Mouse (Mus musculus) liver, embryonic 15.5 days (tissue): ENCODE measurements around the gene Dnase1l1. TPM values are rescaled to one million over a fixed set of nuclear protein-coding genes. Genes with fewer than 3 reads are reported as not detected.

ENCODE experiments used
- ATAC-seq: fragments of 200-750 bp; cut with Nextera tagmentation; 2 replicates; pipeline ENCODE4 v1.8.0; 2017; ENCODE audit warnings: moderate number of reproducible peaks, mild to moderate bottlenecking, moderate library complexity; ENCODE audit not compliant: insufficient read depth
- H3K27ac ChIP-seq: fragments of 300-500 bp; sonication (generic); replicated peaks from 2 replicates; pipeline ENCODE4 v1.5.1; 2015; ENCODE audit warnings: mild to moderate bottlenecking, inconsistent platforms
- H3K27me3 ChIP-seq: fragments of 300-500 bp; sonication (generic); 2 replicates; pipeline ENCODE4 v1.6.1; 2015; ENCODE audit warnings: mild to moderate bottlenecking, inconsistent platforms
- H3K36me3 ChIP-seq: fragments of 300-500 bp; sonication (generic); replicated peaks from 2 replicates; pipeline ENCODE4 v1.6.1; 2015; ENCODE audit warnings: moderate library complexity, mild to moderate bottlenecking, inconsistent platforms
- H3K4me1 ChIP-seq: fragments of 300-500 bp; sonication (generic); replicated peaks from 2 replicates; pipeline ENCODE4 v1.6.1; 2015; ENCODE audit warnings: inconsistent platforms
- H3K4me2 ChIP-seq: fragments of 300-500 bp; sonication (generic); 2 replicates; pipeline ENCODE4 v1.6.1; 2015; ENCODE audit warnings: moderate library complexity, mild to moderate bottlenecking, inconsistent platforms
- H3K4me3 ChIP-seq: fragments of 300-500 bp; sonication (generic); replicated peaks from 2 replicates; pipeline ENCODE4 v1.5.1; 2015; ENCODE audit warnings: mild to moderate bottlenecking, inconsistent platforms
- H3K9ac ChIP-seq: fragments of 300-500 bp; sonication (generic); 2 replicates; pipeline ENCODE4 v1.6.1; 2015; ENCODE audit warnings: moderate library complexity, mild to moderate bottlenecking, inconsistent platforms
- H3K9me3 ChIP-seq: fragments of 300-500 bp; sonication (generic); replicated peaks from 2 replicates; pipeline ENCODE4 v1.6.1; 2016; ENCODE audit warnings: inconsistent platforms
- WGBS: fragments of 180-500 bp; shearing (Covaris S2); methylation state at CpG from one replicate; pipeline ENCODE4 v1.1.7; 2015; ENCODE audit warnings: mixed read lengths; ENCODE audit not compliant: insufficient replicate concordance; 5-methylcytosine and 5-hydroxymethylcytosine counted together
- polyA plus RNA-seq: library from polyadenylated mRNA; unstranded; fragments of >200 nt; fragmentation: Nextera tagmentation; extraction: Ambion mirVana; gene quantifications from 2 replicates; pipeline ENCODE4 v1.2.1, GENCODE M21; 2015

Gene Dnase1l1
- polyA plus RNA-seq, 1 experiment from 2014 or later = 24.5 TPM

DNA sequence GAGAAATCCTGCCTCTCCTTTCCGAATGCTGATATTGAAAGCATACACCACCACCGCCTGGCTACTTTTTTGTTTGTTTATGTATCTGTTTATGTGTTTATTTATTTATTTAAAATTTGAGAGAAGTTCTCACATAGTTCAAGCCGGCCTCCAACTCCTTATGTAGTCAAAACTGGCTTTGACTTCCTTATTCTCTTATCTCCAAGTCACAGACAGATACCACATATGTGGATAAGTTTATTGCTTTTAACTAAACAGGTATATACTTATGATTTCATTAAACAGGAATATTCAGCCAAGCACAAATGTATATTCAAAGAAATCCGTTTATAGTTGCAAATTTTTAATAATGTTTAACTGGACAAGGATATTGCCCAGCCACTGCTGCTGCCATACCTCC lies 11.3 kb upstream of the Dnase1l1 start:
- no peak overlapping the region for H3K27ac ChIP-seq
- H3K4me2 ChIP-seq = no peak overlapping the region
- H3K9ac ChIP-seq = no peak overlapping the region
- H3K4me3 ChIP-seq = no peak overlapping the region
- H3K36me3 ChIP-seq = 0 out of 2 replicates have a peak, but pooled peaks cover 11% of the 10 kb centered on the region
- H3K9me3 ChIP-seq = no peaks in the 10 kb centered on the region
- ATAC-seq = no peak
- peaks cover 7% of the 10 kb centered on the region; the same call in 1 of the 2 replicates for H3K4me1 ChIP-seq
- no peaks in the 10 kb centered on the region for H3K27me3 ChIP-seq
- WGBS = 37% methylated on average over 4 of the region's 4 CpGs

DNA sequence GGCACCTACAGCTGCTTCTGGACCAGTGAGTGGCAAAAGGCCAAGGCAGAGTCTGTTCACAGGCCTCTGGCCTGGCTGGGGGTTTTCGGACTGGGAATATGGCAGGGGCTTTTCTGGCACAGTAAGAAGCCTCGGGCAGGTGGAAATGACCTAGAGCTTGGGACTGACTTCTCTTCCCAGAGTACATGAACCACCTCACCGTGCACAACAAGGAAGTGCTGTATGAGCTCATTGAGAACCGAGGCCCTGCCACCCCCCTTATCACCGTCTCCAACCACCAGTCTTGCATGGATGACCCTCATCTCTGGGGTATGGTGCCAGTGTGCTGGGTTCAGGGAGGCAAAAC lies 928 bp upstream of the Dnase1l1 start:
- Histone ChIP-seq H3K9me3 (no peaks in the 10 kb centered on the region), H3K27me3 (no peaks in the 10 kb centered on the region), H3K4me3 (peak overlapping the region; percentile 66), H3K9ac (peak overlapping the region; percentile 74), H3K4me1 (peaks cover 35% of the 10 kb centered on the region), H3K36me3 (no peaks in the 10 kb centered on the region), H3K27ac (peak overlapping the region; percentile 95), H3K4me2 (peak overlapping the region; percentile 83)
- ATAC-seq = no peak
- 22% methylated on average over 5 of the region's 5 CpGs for WGBS

DNA sequence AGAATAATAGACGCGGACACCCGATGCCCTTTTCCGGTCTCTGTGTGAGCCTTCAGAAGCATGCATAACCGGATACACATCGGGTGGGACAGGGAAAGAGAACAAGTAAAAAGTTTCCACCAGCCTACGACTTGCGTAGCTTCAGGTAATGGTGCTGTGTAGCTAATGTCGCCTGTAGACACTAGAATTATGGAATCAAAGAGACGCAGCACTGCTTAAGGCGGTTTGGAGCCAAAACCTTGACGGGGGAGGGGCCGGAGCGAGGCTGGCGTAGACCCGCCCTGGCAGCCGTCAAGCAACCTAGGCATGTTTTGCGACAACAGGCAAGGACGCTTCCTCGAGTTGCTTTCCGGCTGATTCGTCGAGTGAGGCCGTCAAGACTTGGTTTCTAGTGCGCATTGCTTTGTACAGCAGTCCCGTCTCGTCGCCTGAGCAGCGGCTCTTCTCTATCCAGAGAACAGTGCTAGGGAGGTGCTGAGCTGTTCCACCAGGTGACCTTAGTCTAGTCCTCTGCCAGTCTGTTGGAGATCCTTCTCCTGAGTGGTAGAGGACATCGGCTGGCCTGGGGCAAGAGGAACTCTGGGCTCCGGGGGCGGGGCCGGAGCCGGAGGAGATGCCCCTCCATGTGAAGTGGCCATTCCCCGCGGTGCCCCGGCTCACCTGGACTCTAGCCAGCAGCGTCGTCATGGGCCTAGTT lies 406 bp upstream of the Dnase1l1 start:
- peak; percentile 54 for ATAC-seq
- H3K4me2 ChIP-seq = peak overlapping the region; percentile 83
- no peaks in the 10 kb centered on the region for H3K36me3 ChIP-seq
- H3K9me3 ChIP-seq = no peaks in the 10 kb centered on the region
- peak overlapping the region; percentile 74 for H3K9ac ChIP-seq
- no peaks in the 10 kb centered on the region for H3K27me3 ChIP-seq
- H3K4me3 ChIP-seq = peak overlapping the region; percentile 66
- peaks cover 35% of the 10 kb centered on the region for H3K4me1 ChIP-seq
- H3K27ac ChIP-seq = peak overlapping the region; percentile 95
- WGBS = 19% methylated on average over 39 of the region's 39 CpGs

DNA sequence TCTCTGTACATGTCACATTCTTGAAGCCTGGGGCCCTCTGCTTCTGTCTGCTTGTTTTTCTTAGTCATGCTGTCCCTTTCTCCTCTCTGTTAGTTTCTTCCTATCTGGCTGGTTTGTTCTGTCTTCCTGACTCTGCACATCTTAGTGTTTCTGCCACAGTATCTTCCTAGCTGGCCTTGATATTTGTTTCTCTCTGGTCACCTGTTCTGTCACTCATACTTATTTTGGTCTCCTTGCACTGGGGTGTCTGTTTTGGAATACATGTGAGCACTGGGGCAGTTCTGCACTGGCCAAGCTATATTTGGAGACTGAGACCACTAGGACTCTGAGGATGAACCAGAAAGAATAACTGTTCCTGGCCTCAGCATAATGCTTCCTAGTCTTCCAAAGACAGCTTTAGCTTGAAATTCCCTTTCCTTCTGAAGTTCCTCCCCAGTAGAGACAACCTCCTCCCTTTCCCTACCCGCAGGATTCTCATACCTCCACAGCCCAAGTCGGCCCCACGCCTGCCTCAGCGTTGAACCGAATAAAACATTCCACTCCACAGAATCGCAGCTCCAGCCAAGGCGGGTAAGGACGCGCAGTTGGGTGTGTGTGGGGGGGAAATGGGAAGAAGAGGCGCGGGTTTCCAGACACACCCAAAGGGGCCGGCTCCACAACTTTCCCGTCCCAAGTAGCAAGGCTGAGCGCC lies 951 bp downstream of the Dnase1l1 start:
- peak overlapping the region; percentile 64 for H3K9ac ChIP-seq
- H3K27me3 ChIP-seq = no peaks in the 10 kb centered on the region
- peak overlapping the region; percentile 83 for H3K4me2 ChIP-seq
- ATAC-seq = 0 out of 2 replicates have a peak, but pooled peaks have one; percentile 3
- H3K4me3 ChIP-seq = peak overlapping the region; percentile 66
- WGBS = 16% methylated on average over 14 of the region's 14 CpGs
- H3K4me1 ChIP-seq = peaks cover 35% of the 10 kb centered on the region
- H3K27ac ChIP-seq = peak overlapping the region; percentile 95
- no peaks in the 10 kb centered on the region for H3K9me3 ChIP-seq
- 0 out of 2 replicates have a peak, but pooled peaks cover 7% of the 10 kb centered on the region for H3K36me3 ChIP-seq

DNA sequence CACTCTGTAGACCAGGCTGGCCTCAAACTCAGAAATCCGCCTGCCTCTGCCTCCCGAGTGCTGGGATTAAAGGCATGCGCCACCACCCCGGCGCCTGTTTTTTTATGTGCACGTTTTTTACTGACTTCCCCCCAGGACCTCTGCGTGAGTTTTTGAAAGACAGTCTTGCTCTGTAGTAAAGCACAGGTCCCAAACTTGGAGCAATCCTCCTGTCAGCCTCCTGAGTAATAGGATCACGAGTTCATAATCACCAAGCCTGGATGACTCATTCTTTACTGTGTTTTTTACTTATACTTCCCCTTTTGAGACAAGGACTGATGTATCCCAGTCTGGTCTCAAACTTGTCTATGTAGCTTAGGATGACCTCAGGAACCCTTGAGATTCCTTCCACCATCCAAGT lies 4.2 kb downstream of the Dnase1l1 start:
- ATAC-seq = no peak
- H3K4me3 ChIP-seq = no peak overlapping the region
- 58% methylated on average over 8 of the region's 8 CpGs for WGBS
- no peaks in the 10 kb centered on the region for H3K9me3 ChIP-seq
- H3K27ac ChIP-seq = no peak overlapping the region
- H3K36me3 ChIP-seq = peaks cover 15% of the 10 kb centered on the region; the same call in 1 of the 2 replicates
- H3K9ac ChIP-seq = no peak overlapping the region
- no peak overlapping the region for H3K4me2 ChIP-seq
- H3K27me3 ChIP-seq = no peaks in the 10 kb centered on the region
- peaks cover 24% of the 10 kb centered on the region; the same call in 1 of the 2 replicates for H3K4me1 ChIP-seq

DNA sequence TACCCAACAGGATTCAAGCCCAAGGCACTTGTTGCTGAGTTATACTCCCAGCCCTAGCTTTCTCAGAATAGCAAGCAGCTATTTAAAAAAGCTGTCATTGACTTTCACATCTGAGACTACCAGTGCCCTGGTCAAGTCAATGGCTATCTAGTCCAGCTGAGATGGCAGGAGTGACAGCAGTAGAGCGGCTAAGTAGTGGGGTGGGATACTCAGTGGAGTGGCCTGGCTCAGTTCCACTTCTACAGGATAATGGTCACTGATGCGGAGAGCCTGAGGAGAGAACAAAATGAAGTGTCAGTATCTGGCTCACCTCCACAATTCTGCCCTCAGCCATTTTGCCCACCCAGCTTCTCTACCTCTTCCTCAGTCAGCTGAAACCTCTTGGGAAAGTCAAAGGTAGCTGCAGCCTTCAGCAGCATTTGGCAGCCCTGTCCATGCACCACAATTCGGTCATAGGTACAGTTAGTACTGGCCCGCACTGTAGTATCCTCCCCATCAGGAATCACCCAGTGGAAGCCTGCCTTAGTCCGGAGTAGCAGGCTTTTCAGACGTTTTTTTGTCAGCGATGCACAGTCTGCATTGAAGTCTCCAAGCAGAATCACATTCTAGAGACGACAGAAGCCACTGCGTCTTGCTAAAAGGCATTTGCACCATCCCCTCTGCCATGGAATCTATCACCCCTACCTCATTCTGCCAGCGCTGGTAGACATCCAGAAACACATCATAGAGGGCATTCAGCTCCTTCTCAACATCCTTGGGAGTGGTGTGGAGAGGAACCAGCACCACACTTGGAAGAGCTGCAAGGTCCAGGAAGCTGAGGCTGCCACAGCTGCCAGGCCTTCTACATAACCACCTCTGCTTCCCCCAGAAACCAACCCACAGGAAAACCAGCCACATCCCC lies 8.5 kb downstream of the Dnase1l1 start:
- H3K36me3 ChIP-seq = peaks cover 21% of the 10 kb centered on the region
- H3K4me2 ChIP-seq = no peak overlapping the region
- ATAC-seq = no peak
- H3K27me3 ChIP-seq = no peaks in the 10 kb centered on the region
- peaks cover 15% of the 10 kb centered on the region; the same call in 1 of the 2 replicates for H3K4me1 ChIP-seq
- H3K4me3 ChIP-seq = no peak overlapping the region
- H3K9me3 ChIP-seq = no peaks in the 10 kb centered on the region
- WGBS = 19% methylated on average over 10 of the region's 10 CpGs
- no peak overlapping the region for H3K9ac ChIP-seq
- peak overlapping the region; percentile 24; the same call in 1 of the 2 replicates for H3K27ac ChIP-seq

DNA sequence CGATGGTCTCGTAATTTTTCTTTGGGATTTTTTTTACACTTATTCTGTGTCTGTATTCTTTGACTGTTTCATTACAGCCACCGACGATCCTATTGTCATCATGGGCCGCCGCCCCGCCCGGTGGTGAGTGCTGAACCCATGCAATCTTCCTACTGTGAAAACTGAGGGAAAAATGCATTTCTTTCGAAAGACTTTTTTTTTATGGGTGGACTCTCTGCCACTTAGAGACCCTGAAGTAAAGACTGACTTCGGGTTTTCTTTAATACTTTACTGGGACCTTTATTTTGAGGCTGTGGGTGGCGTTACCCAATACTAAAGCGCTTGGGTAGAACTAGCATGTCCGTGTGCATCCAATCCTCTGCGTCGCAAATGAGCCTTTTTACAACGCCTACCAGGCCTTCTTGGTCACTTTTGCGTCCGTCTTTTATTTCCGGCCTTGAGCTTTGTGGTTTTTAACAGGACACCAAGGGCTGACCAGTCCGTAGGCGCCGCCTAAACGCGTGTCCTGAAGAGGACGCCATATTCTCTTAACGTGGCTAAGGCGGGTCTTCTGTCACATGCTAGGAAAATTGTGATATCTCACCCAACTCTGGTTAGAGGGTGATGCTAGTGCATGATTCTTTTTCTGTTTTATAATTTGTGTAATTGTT lies 11.1 kb downstream of the Dnase1l1 start:
- Histone ChIP-seq H3K27ac (peak overlapping the region; percentile 68), H3K9ac (peak overlapping the region; percentile 60), H3K4me1 (peaks cover 10% of the 10 kb centered on the region; the same call in 1 of the 2 replicates), H3K27me3 (no peaks in the 10 kb centered on the region), H3K9me3 (no peaks in the 10 kb centered on the region), H3K4me3 (peak overlapping the region; percentile 67), H3K4me2 (peak overlapping the region; percentile 72), H3K36me3 (peaks cover 14% of the 10 kb centered on the region)
- WGBS = 16% methylated on average over 27 of the region's 27 CpGs
- ATAC-seq = no peak

DNA sequence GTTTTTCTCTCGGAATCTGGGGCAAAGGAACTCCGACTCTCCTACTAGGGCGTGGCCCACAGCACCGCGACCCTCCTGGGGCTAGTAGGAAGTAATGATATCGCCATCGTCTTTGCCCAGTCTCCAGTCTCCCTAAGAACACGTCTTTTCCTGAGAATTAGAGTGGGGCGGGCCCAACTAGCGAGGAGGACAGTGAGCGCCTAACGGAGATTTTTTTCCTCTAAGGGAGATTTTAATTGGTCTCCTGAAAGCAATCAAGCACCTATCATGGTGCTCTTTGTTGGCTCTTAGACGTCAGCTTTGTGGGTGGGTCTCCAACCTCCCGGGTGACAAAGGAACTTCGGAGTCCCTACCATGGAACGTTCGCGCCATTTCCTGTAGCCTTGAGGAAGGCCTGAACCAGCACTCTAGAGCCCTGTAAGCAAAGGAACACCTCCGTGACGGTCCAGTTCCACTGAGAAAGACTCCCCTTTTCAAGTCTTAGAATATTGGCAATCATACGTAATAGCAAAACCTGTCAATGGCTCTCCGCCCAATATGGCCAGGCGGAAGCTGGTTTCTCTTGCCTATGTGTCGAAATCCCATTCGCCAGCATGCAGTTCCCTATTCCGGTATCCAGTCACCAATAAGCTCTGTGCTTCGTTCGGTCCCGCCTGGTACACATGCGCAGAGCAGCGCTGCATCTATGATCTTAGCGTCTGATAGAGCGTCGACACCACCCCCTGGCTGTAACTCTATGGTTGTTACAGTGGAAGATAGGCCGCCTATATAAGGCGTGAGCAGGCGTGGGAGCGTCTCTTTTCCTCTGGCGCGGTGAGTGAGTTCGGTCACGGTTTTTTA lies 11.9 kb downstream of the Dnase1l1 start, which contains the start of gene Rpl10:
Gene Rpl10, plus strand, starts transcription at position 751 of the 840 bp plus-strand sequence.
- H3K27me3 ChIP-seq = no peaks in the 10 kb centered on the region
- WGBS = 15% methylated on average over 42 of the region's 42 CpGs
- H3K4me3 ChIP-seq = peak within 1 kb of the TSS; percentile 67
- H3K9me3 ChIP-seq = no peaks in the 10 kb centered on the region
- peak; percentile 93 for ATAC-seq
- peaks cover 10% of the 10 kb centered on the region; the same call in 1 of the 2 replicates for H3K4me1 ChIP-seq
- H3K9ac ChIP-seq = peak within 1 kb of the TSS; percentile 60
- H3K27ac ChIP-seq = peak within 1 kb of the TSS; percentile 92
- H3K36me3 ChIP-seq = peaks cover 14% of the 10 kb centered on the region
- H3K4me2 ChIP-seq = peak within 1 kb of the TSS; percentile 80

DNA sequence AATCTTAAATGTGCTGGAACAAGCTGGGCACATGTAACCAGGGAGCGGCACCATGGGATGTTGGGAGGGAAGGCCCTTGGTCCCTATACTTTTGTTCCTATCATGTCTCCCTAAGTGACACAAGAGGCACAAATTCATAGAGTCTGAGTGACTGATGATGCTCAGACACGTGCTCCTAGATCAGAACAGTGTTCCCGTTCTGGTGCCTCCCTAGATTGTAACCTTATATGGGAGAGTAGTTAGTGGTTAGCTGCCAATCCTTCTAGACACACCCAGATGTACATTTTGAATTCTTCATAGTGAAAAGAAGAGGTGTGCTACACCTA lies 12.4 kb downstream of the Dnase1l1 start:
- WGBS = 32% methylated on average over 3 of the region's 3 CpGs

DNA sequence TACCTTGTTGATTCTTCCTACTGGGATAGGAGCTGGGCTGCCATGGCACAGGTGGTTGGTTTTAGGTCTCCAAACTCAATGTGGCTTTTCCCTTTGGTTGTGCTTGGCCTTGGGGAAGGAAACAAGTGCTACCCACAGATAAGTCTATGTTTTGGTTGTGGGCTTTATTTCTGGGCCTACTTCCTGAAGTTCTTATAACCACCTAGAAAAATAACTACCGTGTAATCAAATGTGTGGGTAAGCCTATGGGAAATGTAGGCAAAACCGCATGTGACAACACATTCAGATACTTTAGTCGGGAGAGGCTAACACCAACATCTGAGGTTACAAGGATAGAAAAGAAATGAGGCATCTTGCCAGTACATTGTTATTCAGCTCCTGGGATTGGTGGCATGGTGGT lies 24.4 kb downstream of the Dnase1l1 start:
- H3K9me3 ChIP-seq = no peaks in the 10 kb centered on the region
- 67% methylated on average over 3 of the region's 3 CpGs for WGBS

More for the DNA sequence above, 12.4 kb downstream of the Dnase1l1 start:
- Histone ChIP-seq H3K4me2 (peak overlapping the region; percentile 80), H3K4me1 (peaks cover 10% of the 10 kb centered on the region; the same call in 1 of the 2 replicates), H3K27ac (peak overlapping the region; percentile 92), H3K9ac (peak overlapping the region; percentile 54), H3K36me3 (peaks cover 14% of the 10 kb centered on the region), H3K27me3 (no peaks in the 10 kb centered on the region), H3K9me3 (no peaks in the 10 kb centered on the region), H3K4me3 (peak overlapping the region; percentile 67)
- peak; percentile 3; the same call in 1 of the 2 replicates for ATAC-seq

More for the DNA sequence above, 24.4 kb downstream of the Dnase1l1 start:
- Histone ChIP-seq H3K27me3 (no peaks in the 10 kb centered on the region), H3K4me3 (no peak overlapping the region), H3K36me3 (0 out of 2 replicates have a peak, but pooled peaks cover 5% of the 10 kb centered on the region), H3K4me1 (peaks cover 10% of the 10 kb centered on the region), H3K4me2 (no peak overlapping the region), H3K27ac (no peak overlapping the region), H3K9ac (no peak overlapping the region)
- ATAC-seq = no peak
